Mouse (Mus musculus): ENCODE data around the gene Nid2.

GRCm38 (mm10) chr14:19823321-19824142 lies 72.5 kb downstream of the Nid2 start, which contains the start of gene Rtraf:
- TF ChIP-seq POLR2A (IDR thresholded peaks at IDR 0.05; ENCODE audit: control insufficient read depth, low read depth, low read length): peak; percentile 69
- no peak for TF ChIP-seq CTCF (IDR thresholded peaks at IDR 0.05; ENCODE audit: control insufficient read depth, insufficient read depth, insufficient replicate concordance, low read depth, low read length)
